Mouse (Mus musculus): ENCODE data around the gene Med18.
"Not testable (repeated sequence)": the region's sequence is repeated elsewhere in the genome, so short reads cannot be mapped to it uniquely, and the experiment has no call there.

The Med18 gene

DNA sequence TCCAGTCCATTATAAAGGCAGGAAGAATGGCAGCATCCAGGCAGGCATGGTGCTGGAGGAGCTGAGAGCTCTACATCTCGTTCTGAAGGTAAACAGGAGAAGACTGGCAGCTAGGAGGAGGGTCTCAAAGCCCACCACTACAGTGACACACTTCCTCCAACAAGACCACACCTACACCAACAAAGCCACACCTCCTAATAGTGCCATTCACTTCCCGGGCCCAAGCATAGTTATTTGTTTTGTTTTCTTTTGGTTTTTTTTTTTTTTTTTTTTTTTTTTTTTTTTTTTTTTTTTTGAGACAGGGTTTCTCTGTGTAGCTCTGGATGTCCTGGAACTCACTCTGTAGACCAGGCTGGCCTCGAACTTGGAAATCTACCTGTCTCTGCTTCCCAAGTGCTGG, 18.4 kb upstream of the Med18 start:
- not testable (repeated sequence) for DNase-seq (ENCODE audit: low spot score)

DNA sequence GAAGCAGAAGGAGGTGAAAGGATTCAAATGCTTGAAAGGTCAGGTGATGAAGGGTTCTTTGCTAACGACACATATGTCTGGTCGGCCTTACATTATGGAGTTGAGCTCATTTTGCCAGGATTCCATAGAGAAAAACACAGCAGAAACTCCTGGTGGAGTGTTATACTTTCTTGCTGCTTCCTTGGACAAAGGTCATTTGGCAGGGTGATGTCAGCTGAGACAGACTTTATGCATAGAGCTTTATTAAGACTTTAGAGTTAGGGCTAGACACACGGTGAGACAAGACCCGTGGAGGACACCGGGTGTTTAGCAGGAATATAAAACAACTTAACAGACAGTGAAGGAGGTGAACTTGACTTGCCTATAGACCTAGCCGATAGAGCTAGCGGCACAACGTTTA, 14.1 kb upstream of the Med18 start:
- no peak for DNase-seq (ENCODE audit: low spot score)

DNA sequence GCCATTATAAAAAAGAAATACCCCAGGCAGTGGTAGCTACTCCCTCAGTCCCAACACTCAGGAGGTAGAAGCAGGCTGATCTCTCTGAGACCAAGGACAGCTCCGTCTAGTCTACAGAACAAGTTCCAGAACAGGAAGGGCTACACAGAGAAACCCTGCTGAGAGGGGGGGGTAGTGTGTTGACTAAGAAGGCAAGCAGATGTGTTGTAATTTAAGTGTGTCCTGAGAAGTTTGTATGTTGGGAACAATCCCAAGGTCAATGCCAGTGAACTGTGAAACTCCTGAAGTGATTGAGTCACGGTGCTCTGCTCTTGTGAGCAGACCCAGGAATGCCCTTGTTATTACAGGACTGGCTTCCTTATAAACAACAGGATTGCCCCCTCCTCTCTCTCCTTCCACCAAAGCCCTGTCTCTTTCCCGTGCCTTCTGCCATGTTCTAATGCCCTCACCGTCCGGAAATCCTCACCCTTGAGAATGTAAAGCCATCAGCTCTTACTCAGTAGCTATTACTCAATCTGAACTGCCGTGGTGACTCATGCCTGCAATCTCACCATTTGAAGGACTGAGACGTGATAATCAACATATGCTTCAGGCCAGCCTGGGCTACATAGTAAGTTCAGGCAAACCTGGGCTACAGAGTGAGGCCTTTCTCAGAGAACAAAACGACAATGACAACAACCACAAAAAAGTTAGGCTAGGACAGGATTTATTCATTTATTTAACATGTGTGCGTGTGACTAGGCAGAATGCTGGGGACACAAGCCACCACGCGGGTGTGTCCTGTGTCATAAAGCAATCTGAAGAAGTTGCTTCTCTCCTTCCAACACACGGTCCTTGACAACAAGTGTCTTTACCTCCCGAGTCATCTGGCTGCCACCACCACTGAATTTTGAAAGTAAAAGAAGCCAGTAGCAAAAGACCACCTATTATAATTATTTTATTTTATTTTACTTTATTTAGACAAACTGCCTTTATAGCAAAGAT, 12.5 kb upstream of the Med18 start:
- no peak for DNase-seq (ENCODE audit: low spot score)

DNA sequence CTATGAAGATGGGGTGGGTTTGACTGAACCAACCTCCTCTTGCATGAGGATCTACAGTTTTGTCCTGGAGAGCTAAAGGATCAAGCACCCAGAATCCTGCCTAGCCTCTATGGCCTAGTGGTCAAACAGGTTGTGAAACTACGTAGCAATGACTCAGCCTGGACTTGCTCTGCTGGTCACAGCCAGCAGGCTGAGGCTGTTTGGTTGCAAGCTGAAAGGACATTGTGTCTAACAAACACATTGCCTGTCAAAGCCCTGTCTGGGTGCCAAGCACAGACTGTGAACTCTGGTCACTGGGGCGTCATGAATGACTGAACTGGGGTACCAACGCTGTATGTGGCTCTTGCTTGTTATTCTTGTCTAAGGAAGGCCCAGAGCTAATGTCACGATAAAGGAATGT, 10.9 kb upstream of the Med18 start:
- no peak for DNase-seq (ENCODE audit: low spot score)

DNA sequence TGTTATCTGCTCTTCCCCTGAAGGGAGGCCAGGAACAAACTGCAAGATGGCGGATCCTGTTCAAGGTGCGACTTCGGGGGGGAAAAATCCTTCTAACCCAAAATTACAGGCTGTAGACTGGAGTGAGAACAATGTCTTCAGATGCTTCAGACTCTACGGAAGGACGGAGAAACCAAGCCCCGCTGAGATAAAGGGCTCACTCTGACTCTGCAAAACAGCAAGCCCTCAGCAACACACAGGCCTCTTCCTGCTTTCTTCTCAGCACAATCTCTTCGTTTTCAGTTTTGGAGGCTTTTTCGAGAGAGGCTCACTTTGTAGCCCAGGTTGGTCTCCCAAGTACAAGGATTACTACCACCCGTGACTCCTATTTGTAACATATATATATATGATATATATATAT, 9.7 kb upstream of the Med18 start:
- DNase-seq (ENCODE audit: low spot score): no peak

DNA sequence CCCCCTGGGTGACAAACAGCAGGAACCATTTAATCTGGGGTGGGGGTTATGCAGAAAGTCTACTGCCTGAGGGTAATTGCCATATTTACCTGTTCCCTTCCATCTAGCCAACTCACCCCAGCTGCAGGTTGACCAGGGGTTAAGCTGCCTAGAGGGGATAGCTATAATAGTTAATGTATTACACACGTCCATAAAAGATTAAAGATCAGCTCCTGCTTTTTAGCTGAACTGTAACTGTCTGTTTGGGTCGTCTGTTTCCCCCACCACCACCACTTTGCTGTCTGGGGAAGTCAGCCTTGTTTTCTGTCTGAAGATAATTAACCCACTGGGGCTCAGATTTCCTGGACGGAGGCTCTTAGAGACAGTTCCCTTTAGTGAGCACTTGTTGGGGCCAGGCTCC, 6.2 kb upstream of the Med18 start:
- DNase-seq (ENCODE audit: low spot score): no peak

DNA sequence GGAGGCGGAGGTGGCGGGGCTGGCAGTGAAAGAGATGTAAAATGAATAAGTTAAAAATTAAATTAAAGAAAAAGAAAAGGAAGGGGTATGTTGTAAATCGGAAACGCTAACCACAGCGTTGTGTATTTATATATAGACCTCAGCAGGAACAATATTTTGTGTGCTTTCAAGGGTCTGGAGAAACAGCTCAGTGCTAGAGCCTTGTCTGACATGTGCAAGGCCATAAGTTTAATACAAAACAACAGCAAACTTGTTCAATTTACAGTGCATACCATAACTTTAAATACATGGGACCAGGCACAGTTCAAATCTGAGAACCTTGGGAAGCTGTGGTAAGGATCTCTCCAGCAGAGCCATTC, 513 bp upstream of the Med18 start:
- DNase-seq (ENCODE audit: low spot score): no peak

DNA sequence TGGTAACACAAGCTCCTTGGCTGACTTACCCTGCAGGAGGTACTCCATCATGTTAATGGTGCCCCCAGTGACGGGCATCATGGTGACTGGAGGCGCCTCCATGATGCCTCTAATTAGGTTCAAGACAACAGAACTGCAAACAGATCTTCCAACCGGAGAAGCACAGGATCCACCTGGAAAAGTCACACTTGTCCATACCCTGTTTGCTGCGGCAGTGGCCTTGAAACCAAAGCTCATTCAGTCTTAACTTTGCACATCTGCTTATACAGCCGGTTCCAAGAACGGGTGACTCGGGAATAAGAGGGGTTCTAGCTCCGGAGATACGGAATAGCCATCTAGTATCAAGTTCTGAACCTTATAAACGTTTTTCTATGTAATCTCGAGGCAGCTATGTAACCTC, 885 bp downstream of the Med18 start:
- no peak for DNase-seq (ENCODE audit: low spot score)

DNA sequence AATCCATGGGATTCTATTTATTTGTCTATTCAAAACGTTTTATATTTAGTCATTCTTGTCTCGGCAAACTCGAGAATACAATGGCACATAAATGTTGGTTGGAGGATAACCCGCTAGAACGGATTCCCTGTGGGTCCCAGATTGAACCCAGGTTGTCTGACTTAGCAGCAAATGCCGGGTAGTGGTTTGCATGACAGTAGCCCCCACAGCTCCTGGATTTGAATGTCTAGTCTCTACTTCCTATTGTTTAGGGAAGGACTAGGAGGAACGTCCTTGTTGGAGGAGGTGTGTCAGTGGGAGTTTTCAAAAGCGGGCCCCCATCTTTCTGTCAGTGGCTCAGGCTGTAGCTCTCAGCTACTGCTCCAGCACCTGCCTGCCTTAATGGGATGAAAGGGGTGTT, 3.5 kb downstream of the Med18 start:
- no peak for DNase-seq (ENCODE audit: low spot score)

DNA sequence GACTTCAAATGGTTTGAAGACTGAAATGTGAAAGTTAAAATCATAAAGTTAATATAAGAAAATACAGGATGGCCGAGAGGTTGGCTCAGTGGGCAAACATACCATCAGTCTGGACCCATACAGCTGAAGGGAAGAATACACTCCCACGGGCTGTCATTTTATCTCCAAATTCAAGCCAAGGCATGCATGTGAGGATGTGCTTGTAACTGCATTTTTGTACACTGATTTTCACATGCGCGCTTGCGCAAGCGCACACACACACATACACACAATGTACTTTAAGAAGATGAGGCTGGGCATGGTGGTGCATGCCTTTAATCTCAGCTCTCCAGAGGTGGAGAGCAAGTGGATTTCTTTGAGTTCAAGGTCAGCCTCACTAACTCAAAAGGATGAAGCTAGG, 8.2 kb downstream of the Med18 start:
- DNase-seq (ENCODE audit: low spot score): no peak

DNA sequence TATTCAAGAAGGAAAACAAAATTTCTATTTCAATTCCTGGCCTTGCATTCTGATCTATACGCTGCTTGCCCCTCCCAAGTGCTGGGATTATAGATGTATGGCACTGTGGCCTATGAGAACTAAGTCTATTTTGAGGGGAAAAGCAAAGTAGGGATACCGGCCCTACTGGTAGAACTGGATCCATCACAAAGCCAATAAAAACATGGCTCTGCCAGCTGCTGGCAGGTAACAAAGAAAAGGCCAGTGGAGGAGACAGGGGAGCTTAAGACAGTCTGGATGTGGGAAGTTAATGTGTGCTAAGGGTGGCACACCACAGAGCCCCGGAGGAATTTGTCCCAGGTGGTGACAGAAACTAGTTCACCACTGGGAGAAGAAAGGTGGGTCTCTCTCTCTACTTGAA, 8.6 kb downstream of the Med18 start:
- DNase-seq (ENCODE audit: low spot score): no peak

DNA sequence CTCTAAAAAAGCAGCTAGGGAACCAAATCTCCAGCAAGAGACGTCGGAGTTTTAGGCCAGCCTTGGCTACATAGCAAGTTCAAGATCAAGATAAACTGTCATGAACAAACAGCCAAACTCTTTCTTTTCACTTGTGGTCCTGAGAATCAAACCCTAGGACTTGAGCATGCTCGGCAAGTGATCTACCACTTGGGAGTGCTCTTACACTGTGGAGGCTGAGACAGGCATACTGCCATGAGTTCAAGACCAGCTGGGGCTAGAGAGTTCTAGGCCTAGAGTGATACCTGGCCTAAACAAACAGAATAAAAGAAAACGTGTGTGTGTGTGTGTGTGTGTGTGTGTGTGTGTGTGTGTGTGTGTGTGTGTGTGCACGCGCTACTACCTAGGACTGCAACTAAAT, 9.5 kb downstream of the Med18 start:
- DNase-seq (ENCODE audit: low spot score): no peak

DNA sequence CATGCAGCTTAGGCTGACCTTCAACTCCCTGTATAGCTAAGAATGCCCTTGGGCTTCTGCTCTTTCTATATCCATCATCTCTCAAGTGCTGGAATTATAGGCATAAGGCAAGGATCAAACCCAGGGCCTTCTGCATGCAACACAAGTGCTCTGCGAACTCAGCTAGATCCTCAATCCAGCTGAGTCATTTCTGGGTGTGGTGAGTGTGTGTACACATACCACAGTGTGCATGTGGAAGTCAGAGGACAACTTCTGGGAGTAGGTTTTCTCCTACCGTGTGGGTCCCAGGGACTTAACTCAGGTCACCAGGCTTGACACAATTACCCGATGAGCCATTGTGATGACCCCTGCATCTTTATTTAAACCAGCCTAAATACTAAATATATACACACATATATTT, 13.9 kb downstream of the Med18 start:
- DNase-seq (ENCODE audit: low spot score): no peak

DNA sequence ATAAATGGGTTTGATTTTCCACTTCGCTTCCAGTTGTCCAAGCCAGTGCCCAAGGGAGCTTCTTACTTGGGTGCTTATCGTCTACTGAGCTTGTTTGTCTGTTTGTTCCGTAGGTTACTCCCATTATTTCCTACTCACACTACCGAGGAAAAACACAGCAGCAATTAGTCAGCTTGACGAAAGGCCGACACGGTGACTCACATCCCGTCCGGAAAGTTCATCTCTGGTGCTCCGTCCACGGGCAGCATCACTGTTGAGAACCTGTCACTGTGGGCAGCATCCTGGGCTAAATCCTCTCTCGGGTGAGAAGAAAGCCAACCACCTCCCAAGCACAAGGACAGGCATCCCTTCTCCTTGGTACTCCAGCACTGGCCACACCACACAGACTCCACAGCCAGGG, 17.6 kb downstream of the Med18 start:
- no peak for DNase-seq (ENCODE audit: low spot score)

DNA sequence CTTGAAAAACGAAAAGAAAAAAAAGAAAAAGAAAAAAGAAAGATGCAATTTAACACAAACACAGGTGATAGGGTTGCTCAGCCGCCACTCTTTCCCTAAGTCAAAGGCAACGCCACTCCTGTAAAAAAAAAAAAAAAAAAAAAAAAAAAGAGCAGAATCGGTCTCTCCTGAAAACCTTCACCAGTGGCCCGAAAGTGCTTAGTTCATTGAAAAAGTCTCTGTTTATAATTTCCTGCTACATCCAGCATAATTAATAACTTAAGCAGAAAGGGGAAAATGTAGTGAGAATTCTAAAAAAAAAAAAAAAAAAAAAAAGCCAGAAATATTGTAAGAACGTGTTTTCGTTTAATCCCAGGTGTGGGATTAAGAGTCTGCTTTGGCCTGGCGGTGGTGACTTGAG, 19.2 kb downstream of the Med18 start:
- no peak for DNase-seq (ENCODE audit: low spot score)

DNA sequence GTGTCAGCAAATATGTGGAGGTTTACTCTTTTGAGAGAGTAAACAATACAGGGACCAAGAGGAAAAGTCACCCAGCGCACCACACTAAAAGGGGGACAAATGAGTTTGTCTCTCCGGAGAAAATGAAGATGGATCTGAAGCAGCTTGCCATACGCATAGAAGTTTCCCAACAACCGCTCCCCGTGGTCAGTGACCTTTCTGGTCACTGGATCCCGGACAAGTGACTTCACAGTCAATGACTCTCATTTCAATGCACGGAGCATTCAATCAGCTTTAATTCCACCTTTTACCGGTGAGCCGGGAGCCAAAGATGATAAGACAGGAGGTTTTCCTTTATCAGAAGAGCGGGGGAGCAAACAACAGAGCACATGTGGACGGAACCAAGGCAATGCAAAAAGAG, 25.9 kb downstream of the Med18 start:
- no peak for DNase-seq (ENCODE audit: low spot score)

DNA sequence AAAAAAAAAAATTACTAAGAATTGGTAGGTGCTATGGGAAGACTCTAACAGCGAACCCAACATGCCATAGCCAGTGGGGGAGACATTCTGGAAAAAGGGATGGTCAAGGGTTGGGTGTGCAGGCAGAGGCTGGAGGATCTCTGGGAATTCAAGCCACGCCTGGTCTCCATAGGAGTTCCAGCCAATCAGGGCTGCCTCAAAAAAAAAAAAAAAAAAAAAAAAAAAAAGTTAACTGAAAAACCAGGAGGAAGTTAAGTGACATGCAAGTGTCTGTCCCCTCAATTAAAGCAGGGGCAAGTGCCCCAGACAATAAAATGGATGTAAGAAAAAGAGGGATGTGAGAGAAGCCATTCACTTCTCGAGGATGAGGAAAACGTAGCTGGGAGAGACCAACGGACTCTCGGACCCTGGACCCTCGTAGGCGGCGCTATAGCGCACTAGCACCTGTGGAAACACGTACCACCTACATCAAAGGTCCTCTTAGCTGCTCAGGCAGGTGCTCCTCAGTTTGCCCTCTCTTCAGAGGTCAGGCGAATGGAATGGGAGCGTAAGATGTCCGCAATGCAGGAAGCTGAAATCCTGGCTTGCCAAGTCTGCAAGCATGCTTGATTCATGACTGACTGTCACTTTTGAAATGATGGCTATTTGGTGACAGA, 30.9 kb downstream of the Med18 start:
- DNase-seq (ENCODE audit: low spot score): no peak

DNA sequence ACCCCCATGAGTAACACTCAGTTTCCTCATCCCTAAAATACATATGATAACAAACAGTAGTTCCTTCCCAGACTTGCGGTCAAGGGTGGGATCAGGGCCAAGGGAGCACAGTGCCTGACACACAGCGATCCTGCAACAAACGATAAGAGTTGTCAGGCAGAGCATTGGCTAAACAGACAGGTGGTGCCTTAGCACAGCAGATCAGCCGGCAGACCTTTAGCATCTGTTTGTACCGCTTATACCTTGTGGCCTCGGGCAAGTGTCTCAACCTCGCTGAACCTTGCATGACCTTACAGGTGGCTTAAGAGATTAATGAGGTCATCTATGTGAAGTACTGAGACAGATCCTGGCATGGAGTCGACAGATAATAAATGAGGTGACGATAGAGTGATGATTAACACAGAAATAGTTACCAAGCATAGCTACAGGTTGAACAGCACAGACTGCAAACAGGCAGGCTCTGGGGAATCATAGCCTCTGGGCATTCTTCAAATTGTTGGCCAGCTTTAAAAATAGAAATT, 35.6 kb downstream of the Med18 start:
- peak; percentile 48 for DNase-seq (ENCODE audit: low spot score)

DNA sequence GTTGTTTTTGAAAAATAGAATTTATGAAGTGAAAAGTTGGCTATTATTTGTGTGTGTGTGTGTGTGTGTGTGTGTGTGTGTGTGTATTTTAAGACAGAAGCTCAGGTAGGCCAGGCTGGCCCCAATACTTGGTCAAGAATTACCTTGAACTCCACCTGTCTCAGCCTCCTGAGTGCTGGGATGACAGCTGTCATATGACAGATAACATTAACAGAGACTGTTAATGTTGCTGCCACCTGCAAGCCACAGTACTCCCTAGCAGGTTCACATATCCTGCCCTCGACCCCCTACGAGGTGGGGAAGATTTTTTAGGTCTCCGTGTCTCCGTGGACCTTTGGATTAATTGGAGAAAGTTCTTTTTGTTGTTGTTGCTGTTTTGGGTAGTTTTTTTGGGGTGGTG, 36.2 kb downstream of the Med18 start:
- DNase-seq (ENCODE audit: low spot score): no peak

DNA sequence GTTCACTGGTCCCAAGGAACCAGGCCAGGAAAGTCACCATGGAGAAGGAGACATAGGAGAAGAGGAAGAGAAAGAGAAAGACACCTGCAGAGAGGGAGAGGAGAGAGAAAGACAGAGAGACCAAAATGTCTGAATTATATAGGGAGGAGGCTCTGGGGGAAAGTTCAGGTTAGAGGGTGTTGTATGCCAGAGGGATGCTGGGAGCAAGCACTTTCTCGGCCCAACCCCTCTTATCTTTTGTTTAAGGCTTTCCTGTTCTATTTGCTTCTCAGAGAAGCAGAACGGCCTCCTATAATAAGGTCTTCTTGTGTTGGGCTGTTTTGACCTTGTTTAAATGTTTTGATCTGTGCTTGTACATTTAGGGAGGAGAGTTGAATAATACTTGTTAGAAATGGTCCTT, 37.7 kb downstream of the Med18 start:
- no peak for DNase-seq (ENCODE audit: low spot score)

DNA sequence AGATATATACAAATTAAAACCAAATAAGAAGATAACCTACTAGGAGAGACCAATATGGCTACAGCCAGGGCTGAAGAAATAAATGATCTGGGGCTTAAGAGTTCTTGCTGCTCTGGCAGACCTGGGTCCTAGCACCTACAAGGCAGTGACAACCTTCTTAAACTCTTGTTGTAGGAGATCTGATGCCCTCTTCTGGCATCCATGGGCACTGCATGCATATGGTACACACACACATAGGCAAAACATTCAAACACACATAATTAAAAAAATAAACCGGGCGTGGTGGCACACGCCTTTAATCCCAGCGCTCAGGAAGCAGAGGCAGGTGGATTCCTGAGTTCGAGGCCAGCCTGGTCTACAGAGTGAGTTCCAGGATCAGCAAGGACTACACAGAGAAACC, 39.0 kb downstream of the Med18 start:
- no peak for DNase-seq (ENCODE audit: low spot score)

DNA sequence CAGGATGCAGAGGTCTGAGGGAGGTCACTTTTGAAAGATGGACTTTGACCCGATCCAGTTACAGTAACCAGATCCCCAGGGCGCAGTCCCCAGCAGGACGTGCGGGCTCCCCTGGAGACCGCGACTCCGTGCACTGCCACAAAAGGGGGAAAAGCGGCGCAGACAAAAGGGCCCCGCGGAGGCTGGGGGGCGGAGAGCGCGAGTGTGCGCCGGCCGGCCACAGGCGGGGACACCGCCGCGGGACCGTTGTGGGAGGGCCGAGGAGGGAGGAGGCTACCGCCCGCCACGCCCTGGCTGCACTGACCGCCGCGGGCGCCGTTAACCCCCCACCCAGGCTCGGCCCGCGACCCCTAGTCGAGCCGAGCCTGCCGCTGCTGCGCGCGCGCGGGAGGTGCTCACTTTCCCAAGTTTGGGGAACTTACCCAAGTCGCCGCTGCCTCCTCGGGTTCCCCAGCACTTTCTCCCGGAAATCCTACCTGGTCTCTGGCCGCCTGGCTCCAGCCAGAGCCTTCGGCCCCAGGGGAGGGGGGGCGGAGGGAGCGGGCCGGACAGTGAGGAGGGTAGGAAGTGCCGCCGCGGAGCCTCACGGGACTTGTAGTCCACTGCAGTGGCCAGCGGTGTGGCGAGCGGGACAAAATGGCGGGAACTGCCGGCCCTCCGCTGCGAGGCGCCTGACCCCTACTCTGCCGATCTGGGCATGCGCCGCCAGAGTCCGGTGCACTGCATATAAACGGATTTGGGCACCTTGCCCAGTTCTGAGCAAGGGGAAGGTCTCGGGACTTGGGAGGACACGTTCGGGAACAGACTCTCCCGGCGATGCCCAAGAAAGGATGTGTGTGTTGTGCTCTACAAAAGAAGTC, 41.6 kb downstream of the Med18 start, which contains the start of gene Phactr4:
Gene Phactr4 (minus strand): TSS at position 567 of the 860 bp plus-strand sequence.
- peak; percentile 98 for DNase-seq (ENCODE audit: low spot score)
